Mouse (Mus musculus) fat pad, adult 2 months (tissue): ENCODE data around the gene Neu4.
"Not testable (repeated sequence)": the region's sequence is repeated elsewhere in the genome, so short reads cannot be mapped to it uniquely, and the experiment has no call there.

ENCODE experiments used
- DNase-seq: peaks from one replicate; pipeline ENCODE4 v3.0.0-alpha.2; 2011; ENCODE audit warnings: low read depth, low spot score; ENCODE audit errors: extremely low read depth

Gene Neu4

GRCm38 (mm10) chr1:94052373-94052772, 32.1 kb downstream of the Neu4 start, which contains the start of gene Pdcd1:
Gene Pdcd1 (minus strand): TSS chr1:94052553.
- no peak for DNase-seq

GRCm38 (mm10) chr1:94053530-94054216, 33.4 kb downstream of the Neu4 start:
- DNase-seq = no peak

GRCm38 (mm10) chr1:94054481-94054880, 34.2 kb downstream of the Neu4 start:
- no peak for DNase-seq

- DNase-seq = no peak
Observed at GRCm38 (mm10) chr1:94055966-94056365, 35.7 kb downstream of the Neu4 start.

- no peak for DNase-seq
Observed at GRCm38 (mm10) chr1:94057401-94057800, 37.1 kb downstream of the Neu4 start.

- not testable (repeated sequence) for DNase-seq
Observed at GRCm38 (mm10) chr1:94058281-94058680, 38.0 kb downstream of the Neu4 start.

GRCm38 (mm10) chr1:94074756-94075155, 54.5 kb downstream of the Neu4 start:
- no peak for DNase-seq

- no peak for DNase-seq
Observed at GRCm38 (mm10) chr1:94076702-94077101, 56.5 kb downstream of the Neu4 start.
